Mouse (Mus musculus): Measurements from ENCODE around the gene Clca4b. TPM values are rescaled to one million over a fixed set of nuclear protein-coding genes. Genes with fewer than 3 reads are reported as not detected.
"Not testable (repeated sequence)": the region's sequence is repeated elsewhere in the genome, so short reads cannot be mapped to it uniquely, and the experiment has no call there.

Gene Clca4b
- total and polyA plus RNA-seq, 2 experiments from 2014 or later = not detected

GRCm38 (mm10) chr3:144966074-144966473, 33.7 kb upstream of the Clca4b start:
- DNase-seq = no peak
- TF ChIP-seq CTCF (IDR thresholded peaks at IDR 0.05; ENCODE audit: low read depth) = no peak

GRCm38 (mm10) chr3:144950829-144951228, 18.5 kb upstream of the Clca4b start:
- Histone ChIP-seq H3K9me3 (ENCODE audit: low read length) (no peaks in the 10 kb centered on the region), H3K27ac (ENCODE audit: low read depth, low read length) (no peak overlapping the region), H3K36me3 (ENCODE audit: insufficient read depth) (no peaks in the 10 kb centered on the region), H3K27me3 (ENCODE audit: insufficient read depth, low read length) (no peaks in the 10 kb centered on the region), H3K4me1 (ENCODE audit: insufficient read depth) (no peaks in the 10 kb centered on the region), H3K9ac (no peak overlapping the region), H3K4me2 (ENCODE audit: low read depth) (no peak overlapping the region), H3K4me3 (ENCODE audit: low read depth, low read length) (no peak overlapping the region)
- WGBS = 55% methylated on average over 4 of the region's 4 CpGs
- no peak for TF ChIP-seq CTCF (IDR thresholded peaks at IDR 0.05; ENCODE audit: low read depth)
- no peak for ATAC-seq
- no peak for DNase-seq

More at GRCm38 (mm10) chr3:144966074-144966473, 33.7 kb upstream of the Clca4b start:
- Histone ChIP-seq H3K4me1 (ENCODE audit: insufficient read depth) (no peaks in the 10 kb centered on the region), H3K4me2 (ENCODE audit: low read depth) (no peak overlapping the region), H3K27ac (ENCODE audit: low read depth, low read length) (no peak overlapping the region), H3K4me3 (ENCODE audit: low read depth, low read length) (no peak overlapping the region), H3K36me3 (ENCODE audit: insufficient read depth) (no peaks in the 10 kb centered on the region), H3K9me3 (ENCODE audit: low read length) (no peaks in the 10 kb centered on the region), H3K27me3 (ENCODE audit: insufficient read depth, low read length) (no peaks in the 10 kb centered on the region), H3K9ac (no peak overlapping the region)
- 58% methylated on average over 4 of the region's 4 CpGs for WGBS
- no peak for ATAC-seq

- H3K4me2 ChIP-seq (ENCODE audit: low read depth); H3K27me3 ChIP-seq (ENCODE audit: insufficient read depth, low read length); H3K9ac ChIP-seq; H3K4me3 ChIP-seq (ENCODE audit: low read depth, low read length); H3K9me3 ChIP-seq (ENCODE audit: low read length); H3K4me1 ChIP-seq (ENCODE audit: insufficient read depth); H3K27ac ChIP-seq (ENCODE audit: low read depth, low read length); H3K36me3 ChIP-seq (ENCODE audit: insufficient read depth); DNase-seq; ATAC-seq: not testable (repeated sequence)
- 23% methylated on average over 5 of the region's 5 CpGs for WGBS
These were observed 15.0 kb upstream of the Clca4b start for GRCm38 (mm10) chr3:144947376-144947775.

GRCm38 (mm10) chr3:144933625-144934024, 1.3 kb upstream of the Clca4b start:
- not testable (repeated sequence) for H3K27ac ChIP-seq (ENCODE audit: low read depth, low read length); H3K4me2 ChIP-seq (ENCODE audit: low read depth); H3K9ac ChIP-seq; DNase-seq; H3K36me3 ChIP-seq (ENCODE audit: insufficient read depth); H3K4me3 ChIP-seq (ENCODE audit: low read depth, low read length); ATAC-seq; H3K4me1 ChIP-seq (ENCODE audit: insufficient read depth); H3K9me3 ChIP-seq (ENCODE audit: low read length); H3K27me3 ChIP-seq (ENCODE audit: insufficient read depth, low read length)

GRCm38 (mm10) chr3:144933011-144933491, 722 bp upstream of the Clca4b start:
- Histone ChIP-seq H3K4me1 (ENCODE audit: insufficient read depth) (no peaks in the 10 kb centered on the region), H3K27me3 (ENCODE audit: insufficient read depth, low read length) (no peaks in the 10 kb centered on the region), H3K9me3 (ENCODE audit: low read length) (no peaks in the 10 kb centered on the region), H3K4me2 (ENCODE audit: low read depth) (no peak overlapping the region), H3K9ac (no peak overlapping the region), H3K4me3 (ENCODE audit: low read depth, low read length) (no peak overlapping the region), H3K36me3 (ENCODE audit: insufficient read depth) (no peaks in the 10 kb centered on the region), H3K27ac (ENCODE audit: low read depth, low read length) (no peak overlapping the region)
- TF ChIP-seq CTCF (IDR thresholded peaks at IDR 0.05; ENCODE audit: low read depth) = no peak
- DNase-seq (no peak), ATAC-seq (no peak)
- WGBS = 98% methylated on average over 1 of the region's 1 CpGs

GRCm38 (mm10) chr3:144914014-144914413, 18.3 kb downstream of the Clca4b start:
- Histone ChIP-seq H3K4me2 (ENCODE audit: low read depth) (no peak overlapping the region), H3K4me3 (ENCODE audit: low read depth, low read length) (no peak overlapping the region), H3K9ac (no peak overlapping the region), H3K4me1 (ENCODE audit: insufficient read depth) (no peaks in the 10 kb centered on the region), H3K27ac (ENCODE audit: low read depth, low read length) (no peak overlapping the region), H3K9me3 (ENCODE audit: low read length) (no peaks in the 10 kb centered on the region), H3K36me3 (ENCODE audit: insufficient read depth) (no peaks in the 10 kb centered on the region), H3K27me3 (ENCODE audit: insufficient read depth, low read length) (no peaks in the 10 kb centered on the region)
- no peak for TF ChIP-seq CTCF (IDR thresholded peaks at IDR 0.05; ENCODE audit: low read depth)
- WGBS = 92% methylated on average over 2 of the region's 2 CpGs
- no peak for ATAC-seq
- DNase-seq = no peak

GRCm38 (mm10) chr3:144897042-144897678, 35.2 kb downstream of the Clca4b start:
- H3K4me1 ChIP-seq (ENCODE audit: insufficient read depth) = no peaks in the 10 kb centered on the region
- H3K27me3 ChIP-seq (ENCODE audit: insufficient read depth, low read length) = no peaks in the 10 kb centered on the region
- H3K4me3 ChIP-seq (ENCODE audit: low read depth, low read length) = no peak overlapping the region
- H3K27ac ChIP-seq (ENCODE audit: low read depth, low read length) = no peak overlapping the region
- H3K9me3 ChIP-seq (ENCODE audit: low read length) = 0 out of 2 replicates have a peak, but pooled peaks cover 4% of the 10 kb centered on the region
- TF ChIP-seq CTCF (IDR thresholded peaks at IDR 0.05; ENCODE audit: low read depth) = no peak
- no peaks in the 10 kb centered on the region for H3K36me3 ChIP-seq (ENCODE audit: insufficient read depth)
- no peak overlapping the region for H3K9ac ChIP-seq
- DNase-seq = no peak
- WGBS = 92% methylated on average over 2 of the region's 2 CpGs
- H3K4me2 ChIP-seq (ENCODE audit: low read depth) = no peak overlapping the region
- no peak for ATAC-seq
